Mouse (Mus musculus) left cerebral cortex, postnatal 25 days (tissue): ENCODE results near the gene Lag3. TPM values are rescaled to one million over a fixed set of nuclear protein-coding genes. Genes with fewer than 3 reads are reported as not detected.

ENCODE experiments used
- DNase-seq, 2 experiments: peaks; one replicate each; pipeline ENCODE4 v3.0.0; 2022; ENCODE audit warnings: low spot score in 2 of 2, mixed read lengths in 1 of 2
- intact Hi-C: fragments of 180-260 bp; cut with DNase I; formaldehyde crosslinking; loops from one replicate; pipeline ENCODE4 v1.15.1; 2025
- total RNA-seq, 2 experiments: library from RNA; stranded (reverse); gene quantifications; 2 replicates each; pipeline ENCODE4 v1.2.3; 2021

Gene Lag3
- 1 to 10 TPM; 2.9 to 3.6 TPM for total RNA-seq

- intact Hi-C loops, result no loop called here
- DNase-seq, result no peak
These were observed at the start of gene Lag3 for GRCm38 (mm10) chr6:124911533-124912218. Gene Lag3, minus strand, starts transcription at chr6:124911705.

GRCm38 (mm10) chr6:124961021-124961420 lies 49.5 kb upstream of the Lag3 start:
- no peak for DNase-seq
- intact Hi-C loops, result no loop called here

- intact Hi-C loops, result no loop called here
- DNase-seq, result no peak
These were observed 48.5 kb upstream of the Lag3 start for GRCm38 (mm10) chr6:124959960-124960359.

GRCm38 (mm10) chr6:124958127-124958526 lies 46.6 kb upstream of the Lag3 start:
- intact Hi-C loops, result no loop called here

GRCm38 (mm10) chr6:124955212-124955611 lies 43.7 kb upstream of the Lag3 start:
- no peak for DNase-seq
- intact Hi-C loops, result no loop called here

More at GRCm38 (mm10) chr6:124958127-124958526, 46.6 kb upstream of the Lag3 start:
- DNase-seq, result no peak

GRCm38 (mm10) chr6:124953991-124954715 lies 42.6 kb upstream of the Lag3 start:
- intact Hi-C loops, result no loop called here
- no peak for DNase-seq

GRCm38 (mm10) chr6:124943526-124943925 lies 32.0 kb upstream of the Lag3 start:
- intact Hi-C loops, result no loop called here
- DNase-seq, result no peak

GRCm38 (mm10) chr6:124941679-124942078 lies 30.2 kb upstream of the Lag3 start:
- intact Hi-C loops, result no loop called here
- DNase-seq, result no peak

- intact Hi-C loops, result no loop called here
These were observed 27.0 kb upstream of the Lag3 start for GRCm38 (mm10) chr6:124938554-124938953.

GRCm38 (mm10) chr6:124937493-124937892 lies 26.0 kb upstream of the Lag3 start:
- DNase-seq, result no peak
- intact Hi-C loops, result loop anchor here (2.0 kb wide), 1 partner anchor 59 kb away; the partner anchor contains the start of gene Pianp

More at GRCm38 (mm10) chr6:124938554-124938953, 27.0 kb upstream of the Lag3 start:
- no peak for DNase-seq

- DNase-seq, result no peak
- intact Hi-C loops, result loop anchor here (2.0 kb wide), 1 partner anchor 60 kb away; the partner anchor contains the start of gene Pianp
These were observed 25.2 kb upstream of the Lag3 start for GRCm38 (mm10) chr6:124936681-124937080.

- DNase-seq, result peak in 1 of 2 experiments; percentile 44
- intact Hi-C loops, result loop anchor here (5.0 kb wide), 1 partner anchor 73 kb away; the partner anchor contains the start of gene Zfp384
These were observed 23.2 kb upstream of the Lag3 start for GRCm38 (mm10) chr6:124934670-124935069.

- no peak for DNase-seq
- intact Hi-C loops, result loop anchor here (5.0 kb wide), 1 partner anchor 74 kb away; the partner anchor contains the start of gene Zfp384
These were observed 21.6 kb upstream of the Lag3 start for GRCm38 (mm10) chr6:124933127-124933526.

- DNase-seq, result no peak
- intact Hi-C loops, result loop anchor here (5.0 kb wide), 1 partner anchor 75 kb away; the partner anchor contains the start of gene Zfp384
These were observed 20.8 kb upstream of the Lag3 start for GRCm38 (mm10) chr6:124932314-124932695.

- DNase-seq, result peak; percentile 54 to 70
- intact Hi-C loops, result loop anchor here (1.0 to 5.0 kb wide), 4 partner anchors 13 to 76 kb away; partner anchors contain the start of genes P3h3 and Zfp384
These were observed 20.2 kb upstream of the Lag3 start for GRCm38 (mm10) chr6:124931525-124932313.

GRCm38 (mm10) chr6:124930754-124931524 lies 19.4 kb upstream of the Lag3 start, which contains the start of gene Mlf2:
Gene Mlf2, plus strand, starts transcription at chr6:124931386.
- DNase-seq, result peak; percentile 97 to 99
- intact Hi-C loops, result loop anchor here (1.0 to 5.0 kb wide), 5 partner anchors 13 to 76 kb away; partner anchors contain the start of genes P3h3 and Zfp384

- intact Hi-C loops, result loop anchor here (1.0 to 5.0 kb wide), 2 partner anchors 26 to 77 kb away; partner anchors contain the start of gene Zfp384
- DNase-seq, result peak in 1 of 2 experiments; percentile 26
These were observed 18.7 kb upstream of the Lag3 start for GRCm38 (mm10) chr6:124930231-124930630.

- intact Hi-C loops, result no loop called here
- no peak for DNase-seq
These were observed 14.4 kb upstream of the Lag3 start for GRCm38 (mm10) chr6:124925941-124926340.
